Mouse (Mus musculus): ENCODE results near the gene Kdm1a. TPM values are rescaled to one million over a fixed set of nuclear protein-coding genes. Genes with fewer than 3 reads are reported as not detected.

Kdm1a gene
- polyA plus RNA-seq, 1 experiment from 2014 or later: 102 TPM

- H3K27me3 ChIP-seq (ENCODE audit: control insufficient read depth, insufficient read depth, low read length): no peaks in the 10 kb centered on the region
- ATAC-seq (ENCODE audit: insufficient read depth, low FRiP score, low TSS enrichment): no peak
- DNase-seq (ENCODE audit: low spot score): peak; percentile 47
- no peaks in the 10 kb centered on the region for H3K36me3 ChIP-seq (ENCODE audit: control insufficient read depth, insufficient read depth, low read length)
- H3K27ac ChIP-seq (ENCODE audit: low read depth, low read length): no peak overlapping the region
- H3K4me1 ChIP-seq (ENCODE audit: control insufficient read depth, insufficient read depth, low read length): no peaks in the 10 kb centered on the region
- H3K9ac ChIP-seq (ENCODE audit: low read length): no peak overlapping the region
- no peak overlapping the region for H3K4me3 ChIP-seq (ENCODE audit: low read depth, low read length)
- WGBS: 0% methylated on average over 1 of the region's 1 CpGs
- H3K4me2 ChIP-seq (ENCODE audit: low read depth): no peak overlapping the region
- H3K9me3 ChIP-seq (ENCODE audit: control insufficient read depth, low read length): no peaks in the 10 kb centered on the region
These were observed 18.8 kb upstream of the Kdm1a start for GRCm38 (mm10) chr4:136621336-136621735.

GRCm38 (mm10) chr4:136613657-136614056, 11.1 kb upstream of the Kdm1a start:
- H3K9me3 ChIP-seq (ENCODE audit: control insufficient read depth, low read length): no peaks in the 10 kb centered on the region
- no peak overlapping the region for H3K4me3 ChIP-seq (ENCODE audit: low read depth, low read length)
- no peak for DNase-seq (ENCODE audit: low spot score)
- H3K4me2 ChIP-seq (ENCODE audit: low read depth): no peak overlapping the region
- no peaks in the 10 kb centered on the region for H3K4me1 ChIP-seq (ENCODE audit: control insufficient read depth, insufficient read depth, low read length)
- no peak overlapping the region for H3K9ac ChIP-seq (ENCODE audit: low read length)
- no peaks in the 10 kb centered on the region for H3K36me3 ChIP-seq (ENCODE audit: control insufficient read depth, insufficient read depth, low read length)
- no peaks in the 10 kb centered on the region for H3K27me3 ChIP-seq (ENCODE audit: control insufficient read depth, insufficient read depth, low read length)
- no peak for ATAC-seq (ENCODE audit: insufficient read depth, low FRiP score, low TSS enrichment)
- WGBS: 81% methylated on average over 7 of the region's 7 CpGs
- no peak overlapping the region for H3K27ac ChIP-seq (ENCODE audit: low read depth, low read length)

- 65% methylated on average over 4 of the region's 4 CpGs for WGBS
- DNase-seq (ENCODE audit: low spot score): no peak
- Histone ChIP-seq H3K4me2 (ENCODE audit: low read depth) (no peak within 1 kb of the TSS), H3K27ac (ENCODE audit: low read depth, low read length) (no peak within 1 kb of the TSS), H3K4me3 (ENCODE audit: low read depth, low read length) (no peak within 1 kb of the TSS), H3K4me1 (ENCODE audit: control insufficient read depth, insufficient read depth, low read length) (no peaks in the 10 kb centered on the region), H3K36me3 (ENCODE audit: control insufficient read depth, insufficient read depth, low read length) (no peaks in the 10 kb centered on the region), H3K27me3 (ENCODE audit: control insufficient read depth, insufficient read depth, low read length) (no peaks in the 10 kb centered on the region), H3K9me3 (ENCODE audit: control insufficient read depth, low read length) (no peaks in the 10 kb centered on the region), H3K9ac (ENCODE audit: low read length) (no peak within 1 kb of the TSS)
- no peak for ATAC-seq (ENCODE audit: insufficient read depth, low FRiP score, low TSS enrichment)
These were observed 7.9 kb upstream of the Kdm1a start, which contains the start of gene Tex46 for GRCm38 (mm10) chr4:136610387-136610856. TSS of gene Tex46 (plus strand) at chr4:136610437.

- H3K27ac ChIP-seq (ENCODE audit: low read depth, low read length): no peak overlapping the region
- no peaks in the 10 kb centered on the region for H3K36me3 ChIP-seq (ENCODE audit: control insufficient read depth, insufficient read depth, low read length)
- no peak overlapping the region for H3K4me2 ChIP-seq (ENCODE audit: low read depth)
- H3K9me3 ChIP-seq (ENCODE audit: control insufficient read depth, low read length): no peaks in the 10 kb centered on the region
- peaks cover 4% of the 10 kb centered on the region; the same call in 1 of the 2 replicates for H3K4me1 ChIP-seq (ENCODE audit: control insufficient read depth, insufficient read depth, low read length)
- H3K4me3 ChIP-seq (ENCODE audit: low read depth, low read length): no peak overlapping the region
- no peak for DNase-seq (ENCODE audit: low spot score)
- WGBS: 91% methylated on average over 19 of the region's 19 CpGs
- H3K9ac ChIP-seq (ENCODE audit: low read length): no peak overlapping the region
- no peak for ATAC-seq (ENCODE audit: insufficient read depth, low FRiP score, low TSS enrichment)
- no peaks in the 10 kb centered on the region for H3K27me3 ChIP-seq (ENCODE audit: control insufficient read depth, insufficient read depth, low read length)
These were observed 3.4 kb upstream of the Kdm1a start for GRCm38 (mm10) chr4:136605756-136606485.

- DNase-seq (ENCODE audit: low spot score) (peak; percentile 71), ATAC-seq (ENCODE audit: insufficient read depth, low FRiP score, low TSS enrichment) (peak; percentile 65)
- Histone ChIP-seq H3K4me3 (ENCODE audit: low read depth, low read length) (peak overlapping the region; percentile 100), H3K4me2 (ENCODE audit: low read depth) (peak overlapping the region; percentile 60), H3K27ac (ENCODE audit: low read depth, low read length) (peak overlapping the region; percentile 90), H3K9me3 (ENCODE audit: control insufficient read depth, low read length) (no peaks in the 10 kb centered on the region), H3K27me3 (ENCODE audit: control insufficient read depth, insufficient read depth, low read length) (no peaks in the 10 kb centered on the region), H3K9ac (ENCODE audit: low read length) (peak overlapping the region; percentile 97), H3K4me1 (ENCODE audit: control insufficient read depth, insufficient read depth, low read length) (peaks cover 4% of the 10 kb centered on the region; the same call in 1 of the 2 replicates), H3K36me3 (ENCODE audit: control insufficient read depth, insufficient read depth, low read length) (no peaks in the 10 kb centered on the region)
- WGBS: under 1% methylated on average over 45 of the region's 68 CpGs
These were observed 437 bp downstream of the Kdm1a start for GRCm38 (mm10) chr4:136602018-136602554.

GRCm38 (mm10) chr4:136601476-136601875, 1.0 kb downstream of the Kdm1a start:
- H3K27ac ChIP-seq (ENCODE audit: low read depth, low read length): peak overlapping the region; percentile 90
- no peak for ATAC-seq (ENCODE audit: insufficient read depth, low FRiP score, low TSS enrichment)

GRCm38 (mm10) chr4:136600536-136600935, 2.0 kb downstream of the Kdm1a start:
- Histone ChIP-seq H3K27me3 (ENCODE audit: control insufficient read depth, insufficient read depth, low read length) (no peaks in the 10 kb centered on the region), H3K4me3 (ENCODE audit: low read depth, low read length) (peak overlapping the region; percentile 100; the same call in 1 of the 2 replicates), H3K27ac (ENCODE audit: low read depth, low read length) (no peak overlapping the region), H3K4me2 (ENCODE audit: low read depth) (peak overlapping the region; percentile 60), H3K9ac (ENCODE audit: low read length) (no peak overlapping the region), H3K4me1 (ENCODE audit: control insufficient read depth, insufficient read depth, low read length) (peaks cover 4% of the 10 kb centered on the region; the same call in 1 of the 2 replicates), H3K36me3 (ENCODE audit: control insufficient read depth, insufficient read depth, low read length) (no peaks in the 10 kb centered on the region), H3K9me3 (ENCODE audit: control insufficient read depth, low read length) (no peaks in the 10 kb centered on the region)
- WGBS: 90% methylated on average over 2 of the region's 2 CpGs
- ATAC-seq (ENCODE audit: insufficient read depth, low FRiP score, low TSS enrichment) (no peak), DNase-seq (ENCODE audit: low spot score) (no peak)

More at GRCm38 (mm10) chr4:136601476-136601875, 1.0 kb downstream of the Kdm1a start:
- peaks cover 4% of the 10 kb centered on the region; the same call in 1 of the 2 replicates for H3K4me1 ChIP-seq (ENCODE audit: control insufficient read depth, insufficient read depth, low read length)
- no peaks in the 10 kb centered on the region for H3K36me3 ChIP-seq (ENCODE audit: control insufficient read depth, insufficient read depth, low read length)
- H3K9me3 ChIP-seq (ENCODE audit: control insufficient read depth, low read length): no peaks in the 10 kb centered on the region
- 3% methylated on average over 13 of the region's 13 CpGs for WGBS
- H3K9ac ChIP-seq (ENCODE audit: low read length): peak overlapping the region; percentile 97
- peak; percentile 60 for DNase-seq (ENCODE audit: low spot score)
- peak overlapping the region; percentile 60 for H3K4me2 ChIP-seq (ENCODE audit: low read depth)
- no peaks in the 10 kb centered on the region for H3K27me3 ChIP-seq (ENCODE audit: control insufficient read depth, insufficient read depth, low read length)
- peak overlapping the region; percentile 100 for H3K4me3 ChIP-seq (ENCODE audit: low read depth, low read length)

GRCm38 (mm10) chr4:136599869-136600268, 2.7 kb downstream of the Kdm1a start:
- Histone ChIP-seq H3K9ac (ENCODE audit: low read length) (no peak overlapping the region), H3K27ac (ENCODE audit: low read depth, low read length) (no peak overlapping the region), H3K4me3 (ENCODE audit: low read depth, low read length) (no peak overlapping the region), H3K9me3 (ENCODE audit: control insufficient read depth, low read length) (no peaks in the 10 kb centered on the region), H3K27me3 (ENCODE audit: control insufficient read depth, insufficient read depth, low read length) (no peaks in the 10 kb centered on the region), H3K4me2 (ENCODE audit: low read depth) (no peak overlapping the region), H3K4me1 (ENCODE audit: control insufficient read depth, insufficient read depth, low read length) (peaks cover 4% of the 10 kb centered on the region; the same call in 1 of the 2 replicates), H3K36me3 (ENCODE audit: control insufficient read depth, insufficient read depth, low read length) (no peaks in the 10 kb centered on the region)
- 98% methylated on average over 3 of the region's 3 CpGs for WGBS
- ATAC-seq (ENCODE audit: insufficient read depth, low FRiP score, low TSS enrichment): no peak
- no peak for DNase-seq (ENCODE audit: low spot score)
